Mouse (Mus musculus) C2C12 (cell line): ENCODE data around the gene Col19a1. TPM values are rescaled to one million over a fixed set of nuclear protein-coding genes. Genes with fewer than 3 reads are reported as not detected.
A peak's percentile ranks its signal among the peaks of the same experiment; 100 is the strongest.

Experiments
- H3K27me3 ChIP-seq: one replicate; pipeline ENCODE4 v1.6.1; 2011; ENCODE audit not compliant: control insufficient read depth, insufficient read depth, insufficient read length
- H3K36me3 ChIP-seq: one replicate; pipeline ENCODE4 v1.6.1; 2011; ENCODE audit not compliant: control insufficient read depth, insufficient read depth
- H3K4me3 ChIP-seq: one replicate; pipeline ENCODE4 v1.5.1; 2011; ENCODE audit warnings: mild to moderate bottlenecking, control low read depth; ENCODE audit not compliant: poor library complexity, insufficient read depth, severe bottlenecking
- H3K79me2 ChIP-seq: one replicate; pipeline ENCODE4 v1.6.1; 2011; ENCODE audit not compliant: control insufficient read depth, insufficient read depth
- H3K79me3 ChIP-seq: one replicate; pipeline ENCODE4 v1.6.1; 2011; ENCODE audit warnings: low read depth, control low read depth
- H3ac ChIP-seq: one replicate; pipeline ENCODE3; 2011; ENCODE audit warnings: low read depth; ENCODE audit not compliant: control insufficient read depth, insufficient read length
- CEBPB ChIP-seq: IDR thresholded peaks from one replicate; pipeline ENCODE4 v1.6.1; 2011; ENCODE audit warnings: low read depth, mild to moderate bottlenecking, control low read depth, moderate library complexity
- CTCF ChIP-seq: IDR thresholded peaks from one replicate; pipeline ENCODE4 v1.5.1; 2011; ENCODE audit not compliant: control insufficient read depth, insufficient read depth, insufficient read length
- FOSL1 ChIP-seq: IDR thresholded peaks from one replicate; pipeline ENCODE4 v1.8.0; 2011; ENCODE audit warnings: mild to moderate bottlenecking, low read length; ENCODE audit not compliant: poor library complexity, insufficient read depth, severe bottlenecking
- MAX ChIP-seq: IDR thresholded peaks from one replicate; pipeline ENCODE4 v1.6.1; 2011; ENCODE audit warnings: mild to moderate bottlenecking, control low read depth
- MYOD1 ChIP-seq: IDR thresholded peaks from one replicate; pipeline ENCODE4 v1.6.1; 2011; ENCODE audit warnings: low read depth; ENCODE audit not compliant: control insufficient read depth, insufficient read length
- MYOG ChIP-seq: IDR thresholded peaks from one replicate; pipeline ENCODE4 v1.6.1; 2011; ENCODE audit not compliant: control insufficient read depth, insufficient read length; ENCODE audit errors: extremely low read depth
- USF1 ChIP-seq: IDR thresholded peaks from one replicate; pipeline ENCODE4 v1.6.1; 2011; ENCODE audit warnings: low read depth, mild to moderate bottlenecking, control low read depth, moderate library complexity
- polyA plus RNA-seq: library from polyadenylated mRNA; unstranded; fragments of >200 nt; fragmentation: generic; extraction: Trizol; gene quantifications from one replicate; pipeline ENCODE4 v1.2.1, GENCODE M21; 2012; ENCODE audit warnings: missing spikeins

Gene Col19a1
- polyA plus RNA-seq, 1 experiment, result 0.01 TPM

- Histone ChIP-seq H3K4me3 (no peak overlapping the region), H3K79me2 (no peaks in the 10 kb centered on the region), H3K36me3 (no peaks in the 10 kb centered on the region), H3K79me3 (no peaks in the 10 kb centered on the region), H3K27me3 (no peaks in the 10 kb centered on the region), H3ac (no peak overlapping the region)
- TF ChIP-seq FOSL1 (no peak), USF1 (no peak), CEBPB (no peak), MAX (no peak), CTCF (no peak), MYOG (no peak), MYOD1 (no peak)
These were observed 135.1 kb downstream of the Col19a1 start for GRCm38 (mm10) chr1:24452159-24452558.

- no peaks in the 10 kb centered on the region for H3K79me2 ChIP-seq
- H3K27me3 ChIP-seq, result no peaks in the 10 kb centered on the region
- no peaks in the 10 kb centered on the region for H3K79me3 ChIP-seq
- TF ChIP-seq MYOG, result no peak
- TF ChIP-seq MAX, result no peak
- TF ChIP-seq FOSL1, result no peak
- TF ChIP-seq CTCF, result no peak
- no peak for TF ChIP-seq USF1
- no peak for TF ChIP-seq MYOD1
- TF ChIP-seq CEBPB, result no peak
- no peak overlapping the region for H3K4me3 ChIP-seq
- no peak overlapping the region for H3ac ChIP-seq
- H3K36me3 ChIP-seq, result no peaks in the 10 kb centered on the region
These were observed 149.8 kb downstream of the Col19a1 start for GRCm38 (mm10) chr1:24437425-24437824.

GRCm38 (mm10) chr1:24428306-24428705 lies 159.0 kb downstream of the Col19a1 start:
- TF ChIP-seq CTCF (no peak), MYOD1 (no peak), CEBPB (no peak), MYOG (no peak), FOSL1 (no peak), USF1 (no peak)
- H3ac ChIP-seq, result no peak overlapping the region
- H3K36me3 ChIP-seq, result no peaks in the 10 kb centered on the region
- H3K79me3 ChIP-seq, result no peaks in the 10 kb centered on the region
- no peak overlapping the region for H3K4me3 ChIP-seq
- H3K79me2 ChIP-seq, result no peaks in the 10 kb centered on the region
- H3K27me3 ChIP-seq, result no peaks in the 10 kb centered on the region

GRCm38 (mm10) chr1:24378125-24378821 lies 209.0 kb downstream of the Col19a1 start:
- Histone ChIP-seq H3K79me3 (no peaks in the 10 kb centered on the region), H3K36me3 (no peaks in the 10 kb centered on the region), H3ac (no peak overlapping the region), H3K27me3 (no peaks in the 10 kb centered on the region), H3K4me3 (no peak overlapping the region), H3K79me2 (no peaks in the 10 kb centered on the region)
- no peak for TF ChIP-seq MAX
- TF ChIP-seq CTCF, result peak; percentile 60
- no peak for TF ChIP-seq MYOD1
- TF ChIP-seq USF1, result no peak

- Histone ChIP-seq H3K79me2 (no peaks in the 10 kb centered on the region), H3K36me3 (no peaks in the 10 kb centered on the region), H3K27me3 (no peaks in the 10 kb centered on the region), H3ac (no peak overlapping the region), H3K79me3 (no peaks in the 10 kb centered on the region), H3K4me3 (no peak overlapping the region)
- TF ChIP-seq MAX, result no peak
- TF ChIP-seq CEBPB, result no peak
- no peak for TF ChIP-seq MYOD1
- TF ChIP-seq CTCF, result no peak
- TF ChIP-seq FOSL1, result no peak
- TF ChIP-seq USF1, result no peak
- no peak for TF ChIP-seq MYOG
These were observed 212.4 kb downstream of the Col19a1 start for GRCm38 (mm10) chr1:24374902-24375301.

GRCm38 (mm10) chr1:24373671-24374070 lies 213.6 kb downstream of the Col19a1 start:
- Histone ChIP-seq H3K4me3 (no peak overlapping the region), H3ac (no peak overlapping the region), H3K36me3 (no peaks in the 10 kb centered on the region), H3K79me2 (no peaks in the 10 kb centered on the region), H3K79me3 (no peaks in the 10 kb centered on the region), H3K27me3 (no peaks in the 10 kb centered on the region)
- TF ChIP-seq MYOD1, result no peak
- TF ChIP-seq FOSL1, result no peak
- TF ChIP-seq CTCF, result no peak
- TF ChIP-seq MYOG, result no peak
- no peak for TF ChIP-seq USF1
- no peak for TF ChIP-seq MAX
- no peak for TF ChIP-seq CEBPB
